Mouse (Mus musculus): ENCODE data around the gene Syt9. TPM values are rescaled to one million over a fixed set of nuclear protein-coding genes. Genes with fewer than 3 reads are reported as not detected.
"Not testable (repeated sequence)": the region's sequence is repeated elsewhere in the genome, so short reads cannot be mapped to it uniquely, and the experiment has no call there.

Syt9 gene
- polyA plus RNA-seq, 1 experiment from 2014 or later, result 3.0 TPM

GRCm38 (mm10) chr7:107465081-107465480 lies 94.6 kb downstream of the Syt9 start:
- WGBS, result 76% methylated on average over 3 of the region's 3 CpGs
- H3K36me3 ChIP-seq, result no peaks in the 10 kb centered on the region

GRCm38 (mm10) chr7:107478979-107479965 lies 108.7 kb downstream of the Syt9 start:
- no peak overlapping the region for H3K4me2 ChIP-seq (replicated peaks)
- no peak overlapping the region for H3K4me3 ChIP-seq
- 57% methylated on average over 7 of the region's 7 CpGs for WGBS
- no peaks in the 10 kb centered on the region for H3K36me3 ChIP-seq
- no peaks in the 10 kb centered on the region for H3K27me3 ChIP-seq
- no peak overlapping the region for H3K27ac ChIP-seq
- no peaks in the 10 kb centered on the region for H3K4me1 ChIP-seq
- H3K9ac ChIP-seq, result no peak overlapping the region
- no peaks in the 10 kb centered on the region for H3K9me3 ChIP-seq
- no peak; the same call in 1 of the 2 replicates for ATAC-seq (ENCODE audit: low FRiP score, low read depth)

More at GRCm38 (mm10) chr7:107465081-107465480, 94.6 kb downstream of the Syt9 start:
- Histone ChIP-seq H3K27ac (no peak overlapping the region), H3K9ac (no peak overlapping the region), H3K4me1 (peaks cover 3% of the 10 kb centered on the region; the same call in 1 of the 2 replicates), H3K27me3 (no peaks in the 10 kb centered on the region), H3K4me2 (replicated peaks) (no peak overlapping the region), H3K4me3 (no peak overlapping the region), H3K9me3 (no peaks in the 10 kb centered on the region)
- ATAC-seq (ENCODE audit: low FRiP score, low read depth), result no peak

- whole genome bisulfite sequencing, result 96% methylated on average over 2 of the region's 2 CpGs
- not testable (repeated sequence) for ATAC-seq (ENCODE audit: low FRiP score, low read depth); H3K27me3 ChIP-seq; H3K4me2 ChIP-seq (replicated peaks); H3K4me1 ChIP-seq; H3K9me3 ChIP-seq; H3K4me3 ChIP-seq; H3K9ac ChIP-seq; H3K27ac ChIP-seq; H3K36me3 ChIP-seq
Observed at GRCm38 (mm10) chr7:107485709-107486108, 115.2 kb downstream of the Syt9 start.

GRCm38 (mm10) chr7:107495428-107495827 lies 124.9 kb downstream of the Syt9 start:
- H3K27ac ChIP-seq, result no peak overlapping the region
- H3K36me3 ChIP-seq, result no peaks in the 10 kb centered on the region
- H3K27me3 ChIP-seq, result no peaks in the 10 kb centered on the region
- ATAC-seq (ENCODE audit: low FRiP score, low read depth), result no peak
- no peak overlapping the region for H3K9ac ChIP-seq
- H3K4me2 ChIP-seq (replicated peaks), result no peak overlapping the region
- H3K4me1 ChIP-seq, result no peaks in the 10 kb centered on the region
- no peak overlapping the region for H3K4me3 ChIP-seq
- H3K9me3 ChIP-seq, result no peaks in the 10 kb centered on the region

- no peaks in the 10 kb centered on the region for H3K36me3 ChIP-seq
- ATAC-seq (ENCODE audit: low FRiP score, low read depth), result no peak
- H3K4me3 ChIP-seq, result no peak overlapping the region
- H3K9ac ChIP-seq, result no peak overlapping the region
- H3K27me3 ChIP-seq, result no peaks in the 10 kb centered on the region
- 77% methylated on average over 7 of the region's 7 CpGs for WGBS
- no peak overlapping the region for H3K27ac ChIP-seq
- no peaks in the 10 kb centered on the region for H3K4me1 ChIP-seq
- no peaks in the 10 kb centered on the region for H3K9me3 ChIP-seq
- no peak overlapping the region for H3K4me2 ChIP-seq (replicated peaks)
Observed at GRCm38 (mm10) chr7:107496923-107497322, 126.4 kb downstream of the Syt9 start.

- H3K9ac ChIP-seq, result no peak overlapping the region
- 72% methylated on average over 7 of the region's 7 CpGs for WGBS
- no peak overlapping the region for H3K4me3 ChIP-seq
- H3K27ac ChIP-seq, result no peak overlapping the region
- H3K9me3 ChIP-seq, result no peaks in the 10 kb centered on the region
- no peak overlapping the region for H3K4me2 ChIP-seq (replicated peaks)
- no peaks in the 10 kb centered on the region for H3K27me3 ChIP-seq
- ATAC-seq (ENCODE audit: low FRiP score, low read depth), result no peak
- peaks cover 4% of the 10 kb centered on the region; the same call in 1 of the 2 replicates for H3K4me1 ChIP-seq
- no peaks in the 10 kb centered on the region for H3K36me3 ChIP-seq
Observed at GRCm38 (mm10) chr7:107500641-107501040, 130.1 kb downstream of the Syt9 start.

- no peak overlapping the region for H3K9ac ChIP-seq
- H3K36me3 ChIP-seq, result no peaks in the 10 kb centered on the region
- no peak overlapping the region for H3K27ac ChIP-seq
- H3K27me3 ChIP-seq, result no peaks in the 10 kb centered on the region
- H3K9me3 ChIP-seq, result no peaks in the 10 kb centered on the region
- WGBS, result 55% methylated on average over 5 of the region's 5 CpGs
- no peak overlapping the region for H3K4me3 ChIP-seq
- H3K4me2 ChIP-seq (replicated peaks), result no peak overlapping the region
- H3K4me1 ChIP-seq, result peaks cover 4% of the 10 kb centered on the region; the same call in 1 of the 2 replicates
- ATAC-seq (ENCODE audit: low FRiP score, low read depth), result no peak
Observed at GRCm38 (mm10) chr7:107504761-107505712, 134.5 kb downstream of the Syt9 start.

GRCm38 (mm10) chr7:107507920-107508319 lies 137.4 kb downstream of the Syt9 start:
- Histone ChIP-seq H3K4me2 (replicated peaks) (no peak overlapping the region), H3K4me3 (no peak overlapping the region), H3K4me1 (peaks cover 4% of the 10 kb centered on the region; the same call in 1 of the 2 replicates), H3K9ac (no peak overlapping the region), H3K27ac (no peak overlapping the region), H3K9me3 (no peaks in the 10 kb centered on the region), H3K27me3 (no peaks in the 10 kb centered on the region), H3K36me3 (no peaks in the 10 kb centered on the region)
- WGBS, result 86% methylated on average over 3 of the region's 3 CpGs
- ATAC-seq (ENCODE audit: low FRiP score, low read depth), result no peak

- H3K36me3 ChIP-seq, result no peaks in the 10 kb centered on the region
- no peak for ATAC-seq (ENCODE audit: low FRiP score, low read depth)
- no peak overlapping the region for H3K27ac ChIP-seq
- H3K9ac ChIP-seq, result no peak overlapping the region
- 63% methylated on average over 3 of the region's 3 CpGs for WGBS
- no peaks in the 10 kb centered on the region for H3K27me3 ChIP-seq
- H3K4me2 ChIP-seq (replicated peaks), result no peak overlapping the region
- H3K9me3 ChIP-seq, result no peaks in the 10 kb centered on the region
- H3K4me1 ChIP-seq, result peaks cover 4% of the 10 kb centered on the region; the same call in 1 of the 2 replicates
- no peak overlapping the region for H3K4me3 ChIP-seq
Observed at GRCm38 (mm10) chr7:107509740-107510139, 139.2 kb downstream of the Syt9 start.

- Histone ChIP-seq H3K4me3 (no peak overlapping the region), H3K9ac (no peak overlapping the region), H3K4me2 (replicated peaks) (no peak overlapping the region), H3K27ac (no peak overlapping the region), H3K36me3 (no peaks in the 10 kb centered on the region), H3K4me1 (peaks cover 21% of the 10 kb centered on the region), H3K27me3 (no peaks in the 10 kb centered on the region), H3K9me3 (no peaks in the 10 kb centered on the region)
- WGBS, result 26% methylated on average over 8 of the region's 8 CpGs
- ATAC-seq (ENCODE audit: low FRiP score, low read depth), result peak; percentile 68
Observed at GRCm38 (mm10) chr7:107516704-107517410, 146.3 kb downstream of the Syt9 start.

- no peak overlapping the region for H3K27ac ChIP-seq
- H3K9ac ChIP-seq, result no peak overlapping the region
- no peak overlapping the region for H3K4me3 ChIP-seq
- H3K27me3 ChIP-seq, result no peaks in the 10 kb centered on the region
- H3K4me2 ChIP-seq (replicated peaks), result no peak overlapping the region
- no peaks in the 10 kb centered on the region for H3K36me3 ChIP-seq
- no peak for ATAC-seq (ENCODE audit: low FRiP score, low read depth)
- 89% methylated on average over 11 of the region's 12 CpGs for WGBS
- H3K9me3 ChIP-seq, result no peaks in the 10 kb centered on the region
- peaks cover 21% of the 10 kb centered on the region for H3K4me1 ChIP-seq
Observed at GRCm38 (mm10) chr7:107519256-107520025, 148.9 kb downstream of the Syt9 start.
